Mouse (Mus musculus) midbrain, embryonic 16.5 days (tissue): Measurements from ENCODE around the gene Ror1. TPM values are rescaled to one million over a fixed set of nuclear protein-coding genes. Genes with fewer than 3 reads are reported as not detected.

Experiments used
- ATAC-seq: fragments of 200-750 bp; cut with Nextera tagmentation; 2 replicates; pipeline ENCODE4 v1.8.0; 2017; ENCODE audit warnings: moderate TSS enrichment
- H3K27ac ChIP-seq: fragments of 300-500 bp; sonication (generic); 2 replicates; pipeline ENCODE4 v1.5.1; 2014; ENCODE audit warnings: mild to moderate bottlenecking, low read length, mixed read lengths
- H3K27me3 ChIP-seq: fragments of 300-500 bp; sonication (generic); 2 replicates; pipeline ENCODE4 v1.6.1; 2014; ENCODE audit warnings: low read depth, low read length, mixed read lengths; ENCODE audit not compliant: control insufficient read depth, insufficient read depth
- H3K36me3 ChIP-seq: fragments of 300-500 bp; sonication (generic); 2 replicates; pipeline ENCODE4 v1.6.1; 2014; ENCODE audit warnings: mild to moderate bottlenecking, low read length, moderate library complexity, mixed read lengths; ENCODE audit not compliant: control insufficient read depth, insufficient read depth
- H3K4me1 ChIP-seq: fragments of 300-500 bp; sonication (generic); 2 replicates; pipeline ENCODE4 v1.6.1; 2014; ENCODE audit warnings: mild to moderate bottlenecking, low read length, mixed read lengths; ENCODE audit not compliant: control insufficient read depth, insufficient read depth
- H3K4me2 ChIP-seq: fragments of 300-500 bp; sonication (generic); 2 replicates; pipeline ENCODE4 v1.6.1; 2014; ENCODE audit warnings: mild to moderate bottlenecking, low read length, mixed read lengths
- H3K4me3 ChIP-seq: fragments of 300-500 bp; sonication (generic); 2 replicates; pipeline ENCODE4 v1.5.1; 2014; ENCODE audit warnings: low read depth, mild to moderate bottlenecking, low read length, moderate library complexity, mixed read lengths
- H3K9ac ChIP-seq: fragments of 300-500 bp; sonication (generic); 2 replicates; pipeline ENCODE4 v1.6.1; 2014; ENCODE audit warnings: low read depth, low read length, mixed read lengths
- H3K9me3 ChIP-seq: fragments of 300-500 bp; sonication (generic); replicated peaks from 2 replicates; pipeline ENCODE4 v1.6.1; 2014; ENCODE audit warnings: mild to moderate bottlenecking, low read length, mixed read lengths; ENCODE audit not compliant: control insufficient read depth, poor library complexity, severe bottlenecking
- WGBS: fragments of 180-500 bp; shearing (Covaris S2); extraction: QIAGEN DNeasy Blood & Tissue Kit; methylation state at CpG from one replicate; pipeline ENCODE4 v1.1.7; 2014; 5-methylcytosine and 5-hydroxymethylcytosine counted together
- polyA plus RNA-seq: library from polyadenylated mRNA; unstranded; fragments of >200 nt; fragmentation: Nextera tagmentation; extraction: Ambion mirVana; gene quantifications from 2 replicates; pipeline ENCODE4 v1.2.1, GENCODE M21; 2015

The Ror1 gene
- polyA plus RNA-seq, 1 experiment from 2014 or later, result 0.84 TPM

GRCm38 (mm10) chr4:100059811-100060210, 35.8 kb upstream of the Ror1 start:
- H3K27me3 ChIP-seq, result no peaks in the 10 kb centered on the region
- no peak overlapping the region for H3K27ac ChIP-seq
- no peaks in the 10 kb centered on the region for H3K9me3 ChIP-seq
- H3K4me1 ChIP-seq, result no peaks in the 10 kb centered on the region
- H3K36me3 ChIP-seq, result no peaks in the 10 kb centered on the region
- no peak for ATAC-seq
- H3K4me3 ChIP-seq, result no peak overlapping the region
- H3K9ac ChIP-seq, result no peak overlapping the region
- no peak overlapping the region for H3K4me2 ChIP-seq
- 67% methylated on average over 3 of the region's 3 CpGs for WGBS

GRCm38 (mm10) chr4:100061396-100062066, 34.1 kb upstream of the Ror1 start:
- no peaks in the 10 kb centered on the region for H3K36me3 ChIP-seq
- H3K4me1 ChIP-seq, result no peaks in the 10 kb centered on the region
- H3K27ac ChIP-seq, result no peak overlapping the region
- H3K27me3 ChIP-seq, result no peaks in the 10 kb centered on the region
- no peak overlapping the region for H3K4me3 ChIP-seq
- no peak overlapping the region for H3K9ac ChIP-seq
- ATAC-seq, result no peak
- WGBS, result 68% methylated on average over 19 of the region's 19 CpGs
- no peak overlapping the region for H3K4me2 ChIP-seq
- H3K9me3 ChIP-seq, result no peaks in the 10 kb centered on the region

- H3K36me3 ChIP-seq, result no peaks in the 10 kb centered on the region
- H3K27me3 ChIP-seq, result no peaks in the 10 kb centered on the region
- H3K4me1 ChIP-seq, result no peaks in the 10 kb centered on the region
- H3K4me3 ChIP-seq, result no peak overlapping the region
- H3K4me2 ChIP-seq, result no peak overlapping the region
- H3K9me3 ChIP-seq, result no peaks in the 10 kb centered on the region
- no peak overlapping the region for H3K27ac ChIP-seq
- no peak overlapping the region for H3K9ac ChIP-seq
- 90% methylated on average over 2 of the region's 2 CpGs for WGBS
- ATAC-seq, result no peak
Measured at GRCm38 (mm10) chr4:100065686-100066085, 29.9 kb upstream of the Ror1 start.

- H3K4me1 ChIP-seq, result no peaks in the 10 kb centered on the region
- no peak overlapping the region for H3K9ac ChIP-seq
- WGBS, result 84% methylated on average over 6 of the region's 6 CpGs
- H3K4me2 ChIP-seq, result no peak overlapping the region
- no peaks in the 10 kb centered on the region for H3K9me3 ChIP-seq
- H3K27ac ChIP-seq, result no peak overlapping the region
- no peaks in the 10 kb centered on the region for H3K36me3 ChIP-seq
- no peak for ATAC-seq
- H3K27me3 ChIP-seq, result no peaks in the 10 kb centered on the region
- H3K4me3 ChIP-seq, result no peak overlapping the region
Measured at GRCm38 (mm10) chr4:100070101-100070500, 25.5 kb upstream of the Ror1 start.

GRCm38 (mm10) chr4:100096596-100097181, 1.1 kb downstream of the Ror1 start:
- Histone ChIP-seq H3K9me3 (no peaks in the 10 kb centered on the region), H3K4me1 (peaks cover 11% of the 10 kb centered on the region), H3K27ac (no peak overlapping the region), H3K4me3 (peak overlapping the region; percentile 65), H3K36me3 (no peaks in the 10 kb centered on the region), H3K9ac (peak overlapping the region; percentile 74), H3K4me2 (peak overlapping the region; percentile 99), H3K27me3 (peaks cover 7% of the 10 kb centered on the region; the same call in 1 of the 2 replicates)
- no peak for ATAC-seq
- 1% methylated on average over 21 of the region's 21 CpGs for WGBS

GRCm38 (mm10) chr4:100097364-100097979, 1.9 kb downstream of the Ror1 start:
- WGBS, result 18% methylated on average over 10 of the region's 10 CpGs
- ATAC-seq, result no peak
- Histone ChIP-seq H3K9me3 (no peaks in the 10 kb centered on the region), H3K27ac (no peak overlapping the region), H3K9ac (no peak overlapping the region), H3K4me1 (peaks cover 11% of the 10 kb centered on the region), H3K36me3 (no peaks in the 10 kb centered on the region), H3K4me3 (no peak overlapping the region), H3K27me3 (peaks cover 7% of the 10 kb centered on the region; the same call in 1 of the 2 replicates), H3K4me2 (peak overlapping the region; percentile 99; the same call in 1 of the 2 replicates)

GRCm38 (mm10) chr4:100101066-100101820, 5.7 kb downstream of the Ror1 start:
- ATAC-seq, result no peak
- Histone ChIP-seq H3K27ac (no peak overlapping the region), H3K9me3 (no peaks in the 10 kb centered on the region), H3K9ac (no peak overlapping the region), H3K4me2 (no peak overlapping the region), H3K4me1 (peaks cover 7% of the 10 kb centered on the region; the same call in 1 of the 2 replicates), H3K4me3 (no peak overlapping the region), H3K36me3 (no peaks in the 10 kb centered on the region), H3K27me3 (peaks cover 7% of the 10 kb centered on the region; the same call in 1 of the 2 replicates)
- WGBS, result 80% methylated on average over 7 of the region's 7 CpGs

GRCm38 (mm10) chr4:100101844-100102243, 6.3 kb downstream of the Ror1 start:
- no peaks in the 10 kb centered on the region for H3K36me3 ChIP-seq
- peaks cover 3% of the 10 kb centered on the region; the same call in 1 of the 2 replicates for H3K4me1 ChIP-seq
- H3K9me3 ChIP-seq, result no peaks in the 10 kb centered on the region
- WGBS, result 72% methylated on average over 5 of the region's 5 CpGs
- no peak overlapping the region for H3K9ac ChIP-seq
- H3K27me3 ChIP-seq, result peaks cover 7% of the 10 kb centered on the region; the same call in 1 of the 2 replicates
- H3K4me3 ChIP-seq, result no peak overlapping the region
- H3K4me2 ChIP-seq, result no peak overlapping the region
- H3K27ac ChIP-seq, result no peak overlapping the region
- no peak for ATAC-seq
